Mouse (Mus musculus) forebrain, postnatal 0 days (tissue): ENCODE measurements at regions not wholly inside any gene's neighbourhood (a gene's known extent, or its start where the extent isn't known, plus 50 kb on each side); places are given as distances from the start of the nearest gene placed in this dataset.

ENCODE experiments used
- ATAC-seq: fragments of 200-750 bp; cut with Nextera tagmentation; 2 replicates; pipeline ENCODE4 v1.8.0; 2017; ENCODE audit warnings: mild to moderate bottlenecking, moderate library complexity
- DNase-seq: peaks from one replicate; pipeline ENCODE4 v3.0.0-alpha.2; 2015
- H3K27ac ChIP-seq: fragments of 300-500 bp; sonication (generic); 2 replicates; pipeline ENCODE4 v1.5.1; 2014; ENCODE audit warnings: low read depth, mild to moderate bottlenecking, antibody characterized with exemption, low read length, moderate library complexity, mixed read lengths
- H3K27me3 ChIP-seq: fragments of 300-500 bp; sonication (generic); 2 replicates; pipeline ENCODE4 v1.6.1; 2014; ENCODE audit warnings: mild to moderate bottlenecking, low read length, mixed read lengths; ENCODE audit not compliant: insufficient read depth
- H3K36me3 ChIP-seq: fragments of 300-500 bp; sonication (generic); 2 replicates; pipeline ENCODE4 v1.6.1; 2014; ENCODE audit warnings: mild to moderate bottlenecking, moderate library complexity; ENCODE audit not compliant: insufficient read depth
- H3K4me1 ChIP-seq: fragments of 300-500 bp; sonication (generic); 2 replicates; pipeline ENCODE4 v1.6.1; 2014; ENCODE audit warnings: antibody characterized with exemption; ENCODE audit not compliant: insufficient read depth
- H3K4me2 ChIP-seq: fragments of 300-500 bp; sonication (generic); 2 replicates; pipeline ENCODE4 v1.6.1; 2014; ENCODE audit warnings: low read depth, mild to moderate bottlenecking, moderate library complexity
- H3K4me3 ChIP-seq: fragments of 300-500 bp; sonication (generic); 2 replicates; pipeline ENCODE4 v1.5.1; 2014; ENCODE audit warnings: low read depth, low read length, mixed read lengths
- H3K9ac ChIP-seq: fragments of 300-500 bp; sonication (generic); 2 replicates; pipeline ENCODE4 v1.6.1; 2014; ENCODE audit warnings: mild to moderate bottlenecking
- H3K9me3 ChIP-seq: fragments of 300-500 bp; sonication (generic); 2 replicates; pipeline ENCODE4 v1.6.1; 2016; ENCODE audit warnings: low read length
- CTCF ChIP-seq: sonication (generic); IDR thresholded peaks from 2 replicates; pipeline ENCODE4 v1.5.1; 2016; ENCODE audit warnings: antibody characterized with exemption, control low read depth, low read depth
- WGBS: fragments of 180-500 bp; shearing (Covaris S2); extraction: QIAGEN DNeasy Blood & Tissue Kit; methylation state at CpG from one replicate; pipeline ENCODE4 v1.1.7; 2014; 5-methylcytosine and 5-hydroxymethylcytosine counted together

GRCm38 (mm10) chr4:142956832-142957429, 255.9 kb downstream of the Prdm2 start:
- Histone ChIP-seq H3K27ac (peak overlapping the region; percentile 54), H3K4me2 (no peak overlapping the region), H3K4me1 (peaks cover 15% of the 10 kb centered on the region), H3K9ac (no peak overlapping the region), H3K4me3 (no peak overlapping the region), H3K9me3 (no peaks in the 10 kb centered on the region), H3K27me3 (no peaks in the 10 kb centered on the region), H3K36me3 (no peaks in the 10 kb centered on the region)
- DNase-seq (peak; percentile 82), ATAC-seq (peak; percentile 73)
- TF ChIP-seq CTCF, result no peak
- 16% methylated on average over 8 of the region's 8 CpGs for WGBS

GRCm38 (mm10) chr4:142956376-142956775, 256.4 kb downstream of the Prdm2 start:
- H3K9me3 ChIP-seq, result no peaks in the 10 kb centered on the region
- no peaks in the 10 kb centered on the region for H3K36me3 ChIP-seq
- H3K4me1 ChIP-seq, result peaks cover 15% of the 10 kb centered on the region
- no peak for TF ChIP-seq CTCF
- H3K4me3 ChIP-seq, result no peak overlapping the region
- no peak overlapping the region for H3K27ac ChIP-seq
- ATAC-seq (no peak), DNase-seq (no peak)
- H3K4me2 ChIP-seq, result no peak overlapping the region
- 66% methylated on average over 5 of the region's 5 CpGs for WGBS
- no peaks in the 10 kb centered on the region for H3K27me3 ChIP-seq
- no peak overlapping the region for H3K9ac ChIP-seq

GRCm38 (mm10) chr4:142953724-142954123, 259.1 kb downstream of the Prdm2 start:
- no peak for TF ChIP-seq CTCF
- Histone ChIP-seq H3K27me3 (no peaks in the 10 kb centered on the region), H3K36me3 (no peaks in the 10 kb centered on the region), H3K9ac (no peak overlapping the region), H3K9me3 (no peaks in the 10 kb centered on the region), H3K4me1 (peaks cover 15% of the 10 kb centered on the region), H3K4me2 (no peak overlapping the region), H3K4me3 (no peak overlapping the region), H3K27ac (peak overlapping the region; percentile 79)
- ATAC-seq, result peak; percentile 86
- 8% methylated on average over 9 of the region's 9 CpGs for WGBS
- DNase-seq, result peak; percentile 83

GRCm38 (mm10) chr4:142952879-142953278, 259.9 kb downstream of the Prdm2 start:
- TF ChIP-seq CTCF, result peak; percentile 27; the same call in 1 of the 2 replicates
- no peaks in the 10 kb centered on the region for H3K9me3 ChIP-seq
- ATAC-seq (no peak), DNase-seq (no peak)
- peaks cover 15% of the 10 kb centered on the region for H3K4me1 ChIP-seq
- no peak overlapping the region for H3K9ac ChIP-seq
- H3K4me2 ChIP-seq, result no peak overlapping the region
- 88% methylated on average over 1 of the region's 1 CpGs for WGBS
- no peaks in the 10 kb centered on the region for H3K27me3 ChIP-seq
- H3K36me3 ChIP-seq, result no peaks in the 10 kb centered on the region
- H3K4me3 ChIP-seq, result no peak overlapping the region
- peak overlapping the region; percentile 35; the same call in 1 of the 2 replicates for H3K27ac ChIP-seq

- H3K4me2 ChIP-seq, result no peak overlapping the region
- DNase-seq, result peak; percentile 39
- H3K9ac ChIP-seq, result no peak overlapping the region
- no peak for TF ChIP-seq CTCF
- H3K27me3 ChIP-seq, result no peaks in the 10 kb centered on the region
- H3K9me3 ChIP-seq, result no peaks in the 10 kb centered on the region
- WGBS, result 32% methylated on average over 6 of the region's 6 CpGs
- ATAC-seq, result peak; percentile 73
- no peaks in the 10 kb centered on the region for H3K36me3 ChIP-seq
- H3K4me1 ChIP-seq, result 0 out of 2 replicates have a peak, but pooled peaks cover 3% of the 10 kb centered on the region
- peak overlapping the region; percentile 62; the same call in 1 of the 2 replicates for H3K27ac ChIP-seq
- H3K4me3 ChIP-seq, result no peak overlapping the region
Observed at GRCm38 (mm10) chr4:142947673-142948072, 265.1 kb downstream of the Prdm2 start.

GRCm38 (mm10) chr4:142933627-142934026, 279.2 kb downstream of the Prdm2 start:
- ATAC-seq (no peak), DNase-seq (no peak)
- Histone ChIP-seq H3K4me2 (no peak overlapping the region), H3K27me3 (no peaks in the 10 kb centered on the region), H3K36me3 (no peaks in the 10 kb centered on the region), H3K9me3 (no peaks in the 10 kb centered on the region), H3K4me1 (no peaks in the 10 kb centered on the region), H3K4me3 (no peak overlapping the region), H3K27ac (no peak overlapping the region), H3K9ac (no peak overlapping the region)
- TF ChIP-seq CTCF, result no peak
- WGBS, result 61% methylated on average over 9 of the region's 9 CpGs

GRCm38 (mm10) chr4:142929245-142929644, 283.6 kb downstream of the Prdm2 start:
- H3K4me1 ChIP-seq, result no peaks in the 10 kb centered on the region
- no peak overlapping the region for H3K4me3 ChIP-seq
- H3K9ac ChIP-seq, result no peak overlapping the region
- no peak overlapping the region for H3K4me2 ChIP-seq
- no peak for TF ChIP-seq CTCF
- WGBS, result 85% methylated on average over 4 of the region's 4 CpGs
- H3K27ac ChIP-seq, result no peak overlapping the region
- ATAC-seq, result no peak
- no peaks in the 10 kb centered on the region for H3K36me3 ChIP-seq
- H3K27me3 ChIP-seq, result no peaks in the 10 kb centered on the region
- no peaks in the 10 kb centered on the region for H3K9me3 ChIP-seq
- no peak for DNase-seq
